Mouse (Mus musculus): ENCODE results near the gene Cox5b.
A peak's percentile ranks its signal among the peaks of the same experiment; 100 is the strongest.

DNA sequence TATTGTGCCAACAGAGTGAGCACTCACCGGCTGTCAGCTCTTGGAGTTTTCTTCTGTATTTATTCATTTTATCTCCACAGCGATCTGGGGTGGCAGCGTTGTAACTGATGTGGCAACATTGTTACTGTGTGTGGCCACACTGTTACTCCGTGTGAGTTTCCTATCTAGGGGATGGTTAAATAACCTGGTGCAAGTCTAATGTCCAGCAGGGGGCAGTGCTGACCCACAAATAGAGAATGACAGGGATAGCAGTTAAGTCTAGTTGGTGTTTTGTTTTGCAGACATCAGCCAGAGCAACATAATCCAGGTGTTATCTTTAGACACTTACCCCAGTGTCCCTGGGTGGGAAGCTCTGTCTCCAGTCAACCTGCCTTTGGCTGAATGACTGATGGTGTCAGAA is 46.1 kb downstream of the Cox5b start:
- TF ChIP-seq CTCF (IDR thresholded peaks at IDR 0.05; ENCODE audit: control insufficient read depth, insufficient read depth, insufficient replicate concordance, low read depth, low read length) (peak; percentile 40; the same call in 1 of the 2 replicates), POLR2A (IDR thresholded peaks at IDR 0.05; ENCODE audit: control insufficient read depth, low read depth, low read length) (no peak)

Measured in testis, adult 2 months (tissue).